Mouse (Mus musculus): ENCODE data around the gene Nsf. TPM values are rescaled to one million over a fixed set of nuclear protein-coding genes. Genes with fewer than 3 reads are reported as not detected.
A peak's percentile ranks its signal among the peaks of the same experiment; 100 is the strongest.

Gene Nsf
- polyA plus RNA-seq, 1 experiment from 2014 or later, result 45.8 TPM

DNA sequence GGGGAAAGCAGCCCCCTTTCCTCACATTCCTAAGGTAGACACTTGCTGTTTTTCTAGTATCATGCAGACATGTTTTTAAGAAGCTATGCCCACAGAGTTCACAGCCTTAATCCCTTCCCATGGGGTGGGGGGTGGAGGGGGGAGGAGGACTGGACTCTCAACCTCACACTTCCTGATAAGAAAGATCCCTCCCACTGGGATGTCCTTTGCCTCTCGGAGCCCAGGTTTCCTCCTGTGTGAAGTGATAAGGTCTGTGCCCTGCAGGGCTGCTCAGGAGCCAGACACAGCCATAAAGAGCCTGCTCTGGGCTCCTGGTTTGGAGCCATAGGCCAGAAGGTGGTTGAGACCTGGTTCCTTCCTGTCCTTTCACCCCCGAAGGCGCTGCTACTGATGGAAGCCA, 139.0 kb downstream of the Nsf start:
- H3K9me3 ChIP-seq (ENCODE audit: control insufficient read depth, low read length), result no peaks in the 10 kb centered on the region
- H3K4me2 ChIP-seq (ENCODE audit: low read depth, low read length), result no peak overlapping the region
- no peak overlapping the region for H3K4me3 ChIP-seq (ENCODE audit: low read length)
- WGBS, result 24% methylated on average over 3 of the region's 3 CpGs
- H3K9ac ChIP-seq (ENCODE audit: low read depth, low read length), result no peak overlapping the region
- peak; percentile 90 for ATAC-seq
- no peak overlapping the region for H3K27ac ChIP-seq (ENCODE audit: low read length)
- peaks cover 5% of the 10 kb centered on the region; the same call in 1 of the 2 replicates for H3K4me1 ChIP-seq (ENCODE audit: control insufficient read depth, insufficient read depth, low read length)
- H3K27me3 ChIP-seq (replicated peaks; ENCODE audit: control insufficient read depth, insufficient read depth, low read length), result peaks cover 28% of the 10 kb centered on the region
- no peaks in the 10 kb centered on the region for H3K36me3 ChIP-seq (ENCODE audit: control insufficient read depth, insufficient read depth, low read length)

DNA sequence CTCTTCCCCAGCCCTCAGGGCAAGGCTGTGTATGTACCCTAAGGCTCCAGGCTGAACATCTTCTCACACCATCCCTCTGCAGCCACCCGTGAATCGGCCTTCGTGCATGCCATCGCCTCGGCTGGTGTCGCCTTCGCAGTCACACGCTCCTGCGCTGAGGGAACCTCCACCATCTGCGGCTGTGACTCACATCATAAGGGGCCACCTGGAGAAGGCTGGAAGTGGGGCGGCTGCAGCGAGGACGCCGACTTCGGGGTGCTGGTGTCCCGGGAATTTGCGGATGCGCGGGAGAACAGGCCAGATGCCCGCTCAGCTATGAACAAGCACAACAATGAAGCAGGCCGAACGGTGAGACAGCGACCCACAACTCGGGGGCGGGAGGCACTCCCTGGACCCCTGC, 142.6 kb downstream of the Nsf start:
- H3K27ac ChIP-seq (ENCODE audit: low read length), result no peak overlapping the region
- H3K4me3 ChIP-seq (ENCODE audit: low read length), result no peak overlapping the region
- no peaks in the 10 kb centered on the region for H3K9me3 ChIP-seq (ENCODE audit: control insufficient read depth, low read length)
- 73% methylated on average over 25 of the region's 25 CpGs for WGBS
- H3K4me1 ChIP-seq (ENCODE audit: control insufficient read depth, insufficient read depth, low read length), result peaks cover 13% of the 10 kb centered on the region; the same call in 1 of the 2 replicates
- H3K36me3 ChIP-seq (ENCODE audit: control insufficient read depth, insufficient read depth, low read length), result no peaks in the 10 kb centered on the region
- ATAC-seq, result no peak
- peaks cover 57% of the 10 kb centered on the region for H3K27me3 ChIP-seq (replicated peaks; ENCODE audit: control insufficient read depth, insufficient read depth, low read length)
- no peak overlapping the region for H3K9ac ChIP-seq (ENCODE audit: low read depth, low read length)
- no peak overlapping the region for H3K4me2 ChIP-seq (ENCODE audit: low read depth, low read length)

DNA sequence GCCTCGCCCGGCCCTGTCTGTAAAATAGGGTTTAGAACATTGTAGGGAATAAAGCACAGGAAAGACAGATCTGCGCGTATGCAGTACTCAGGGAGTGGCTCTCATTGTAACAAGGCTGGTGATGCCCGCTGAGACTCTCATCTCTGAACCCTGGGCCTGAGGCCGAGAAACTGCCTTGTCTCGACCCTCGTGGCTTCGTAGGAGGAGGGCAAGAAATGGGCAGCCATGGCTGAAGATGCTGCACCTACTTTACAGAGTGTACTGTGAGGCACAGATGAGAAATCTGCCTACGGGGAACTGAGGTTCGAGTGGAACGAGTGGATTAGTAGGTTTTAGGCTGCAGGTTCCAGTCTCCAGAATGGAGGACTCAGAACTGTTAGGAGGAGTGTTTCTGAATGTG, 143.2 kb downstream of the Nsf start:
- Histone ChIP-seq H3K4me1 (ENCODE audit: control insufficient read depth, insufficient read depth, low read length) (peaks cover 13% of the 10 kb centered on the region; the same call in 1 of the 2 replicates), H3K9ac (ENCODE audit: low read depth, low read length) (peak overlapping the region; percentile 61; the same call in 1 of the 2 replicates), H3K27me3 (replicated peaks; ENCODE audit: control insufficient read depth, insufficient read depth, low read length) (peaks cover 57% of the 10 kb centered on the region), H3K4me2 (ENCODE audit: low read depth, low read length) (peak overlapping the region; percentile 99), H3K27ac (ENCODE audit: low read length) (no peak overlapping the region), H3K4me3 (ENCODE audit: low read length) (peak overlapping the region; percentile 63), H3K9me3 (ENCODE audit: control insufficient read depth, low read length) (no peaks in the 10 kb centered on the region), H3K36me3 (ENCODE audit: control insufficient read depth, insufficient read depth, low read length) (no peaks in the 10 kb centered on the region)
- WGBS, result 28% methylated on average over 12 of the region's 12 CpGs
- no peak for ATAC-seq

DNA sequence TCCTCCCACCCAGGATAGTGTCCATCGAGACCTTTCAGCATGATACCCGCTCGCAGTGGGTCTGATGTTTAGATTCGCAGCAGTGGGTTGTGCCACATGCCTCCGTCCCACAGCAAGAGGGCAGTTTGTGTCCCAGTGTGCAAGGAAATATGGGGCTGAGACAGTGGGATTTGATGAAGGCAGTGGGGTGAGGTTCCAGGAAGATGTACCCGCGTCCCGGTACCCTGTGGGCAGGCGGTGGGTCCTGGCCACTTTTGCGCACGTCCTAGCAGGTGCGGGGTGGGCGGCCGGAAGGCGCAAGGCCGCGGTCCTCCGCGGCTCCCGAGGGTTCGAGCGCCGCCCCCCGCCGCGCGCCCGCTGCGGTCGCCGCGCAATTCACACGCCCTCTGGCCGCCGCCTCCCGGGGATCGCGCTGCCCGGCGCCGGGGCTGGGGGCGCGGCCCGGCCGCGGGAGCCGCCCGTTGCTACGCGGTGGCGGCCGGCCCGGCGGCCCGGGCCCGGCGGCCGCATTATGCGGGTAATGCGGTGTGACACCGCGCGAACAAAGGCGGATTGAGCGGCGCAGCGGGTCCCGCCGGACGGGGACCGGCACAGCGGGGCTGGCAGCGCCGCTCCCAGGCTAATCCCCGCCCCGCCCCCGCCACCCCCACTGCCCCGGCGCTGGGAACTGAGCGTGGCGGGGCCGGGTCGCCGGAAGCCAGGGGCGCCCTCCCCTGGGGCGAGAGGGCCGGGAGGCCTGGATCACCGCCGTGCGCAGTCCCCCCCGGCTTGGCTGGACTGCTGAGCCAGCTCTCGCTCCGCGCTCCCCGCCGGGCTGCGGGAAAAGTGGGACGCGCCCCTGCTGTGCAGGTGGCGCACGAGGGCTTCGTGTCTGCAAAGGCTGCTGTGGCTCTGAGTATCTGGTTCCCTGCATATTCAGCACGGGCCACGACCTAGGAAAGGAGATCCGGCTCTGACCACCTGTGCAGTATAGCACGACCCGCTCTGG, 144.0 kb downstream of the Nsf start:
- peak overlapping the region; percentile 61 for H3K9ac ChIP-seq (ENCODE audit: low read depth, low read length)
- H3K27ac ChIP-seq (ENCODE audit: low read length), result no peak overlapping the region
- H3K4me1 ChIP-seq (ENCODE audit: control insufficient read depth, insufficient read depth, low read length), result peaks cover 13% of the 10 kb centered on the region; the same call in 1 of the 2 replicates
- no peaks in the 10 kb centered on the region for H3K36me3 ChIP-seq (ENCODE audit: control insufficient read depth, insufficient read depth, low read length)
- peaks cover 6% of the 10 kb centered on the region for H3K9me3 ChIP-seq (ENCODE audit: control insufficient read depth, low read length)
- H3K4me2 ChIP-seq (ENCODE audit: low read depth, low read length), result peak overlapping the region; percentile 99
- ATAC-seq, result peak; percentile 39
- WGBS, result under 1% methylated on average over 101 of the region's 107 CpGs
- H3K4me3 ChIP-seq (ENCODE audit: low read length), result peak overlapping the region; percentile 63
- peaks cover 57% of the 10 kb centered on the region for H3K27me3 ChIP-seq (replicated peaks; ENCODE audit: control insufficient read depth, insufficient read depth, low read length)

DNA sequence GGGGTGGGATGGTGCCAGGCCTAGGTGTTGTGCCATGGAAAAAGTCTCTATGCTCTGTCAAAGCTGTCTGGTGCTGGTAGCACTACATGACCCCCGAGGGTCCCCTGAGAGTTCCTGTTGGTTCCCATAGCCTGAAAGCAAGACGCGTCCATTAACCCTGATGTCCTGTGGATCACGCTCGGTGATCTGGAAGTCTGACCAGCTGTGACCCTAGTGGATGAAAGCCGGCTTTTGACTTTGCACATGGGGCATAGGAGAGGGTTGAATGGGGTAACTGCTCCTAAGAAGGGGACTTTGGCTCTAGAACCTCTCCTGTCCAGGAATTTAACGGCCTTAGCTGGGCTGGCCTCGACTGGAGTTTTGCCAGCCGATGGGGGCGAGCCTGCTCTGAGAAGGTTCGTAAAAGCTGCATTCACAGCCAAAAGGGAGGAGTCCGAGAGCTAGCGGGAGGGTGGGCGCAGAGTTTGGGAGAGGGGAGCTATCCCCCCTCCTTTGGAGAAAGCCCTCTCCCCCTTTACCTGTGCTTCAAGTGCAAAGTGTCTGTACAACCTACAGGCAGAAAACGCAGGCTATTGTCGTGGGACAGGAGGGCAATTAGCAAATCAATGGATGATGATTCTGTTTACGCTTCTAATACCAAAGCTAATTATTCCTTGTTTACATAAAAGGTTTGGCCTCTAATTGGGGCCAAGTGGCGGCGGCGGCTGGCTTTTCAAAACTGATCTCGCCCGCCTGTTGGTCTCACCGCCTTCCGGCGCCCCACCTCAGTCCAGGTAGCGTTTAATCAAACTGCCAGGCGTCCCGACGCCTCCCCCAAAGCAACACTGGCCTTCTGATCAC, 144.9 kb downstream of the Nsf start:
- no peak for ATAC-seq
- 8% methylated on average over 29 of the region's 29 CpGs for whole genome bisulfite sequencing

DNA sequence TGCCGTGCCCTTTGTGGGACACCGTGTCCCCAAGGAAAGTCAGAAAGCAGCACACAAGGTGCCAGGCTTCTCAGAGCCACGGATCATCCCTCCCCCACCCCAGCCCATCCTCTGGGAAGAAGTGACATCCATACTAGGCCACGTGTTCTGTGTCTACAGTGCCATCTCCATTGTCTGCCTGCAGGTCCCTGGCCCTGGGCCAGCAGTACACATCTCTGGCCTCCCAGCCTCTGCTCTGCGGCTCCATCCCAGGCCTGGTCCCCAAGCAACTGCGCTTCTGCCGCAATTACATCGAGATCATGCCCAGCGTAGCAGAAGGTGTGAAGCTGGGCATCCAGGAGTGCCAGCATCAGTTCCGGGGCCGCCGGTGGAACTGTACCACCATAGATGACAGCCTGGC, 145.9 kb downstream of the Nsf start:
- H3K9me3 ChIP-seq (ENCODE audit: control insufficient read depth, low read length), result peaks cover 8% of the 10 kb centered on the region
- ATAC-seq, result no peak
- peaks cover 13% of the 10 kb centered on the region; the same call in 1 of the 2 replicates for H3K4me1 ChIP-seq (ENCODE audit: control insufficient read depth, insufficient read depth, low read length)
- H3K4me3 ChIP-seq (ENCODE audit: low read length), result no peak overlapping the region
- H3K4me2 ChIP-seq (ENCODE audit: low read depth, low read length), result no peak overlapping the region
- no peak overlapping the region for H3K27ac ChIP-seq (ENCODE audit: low read length)
- no peak overlapping the region for H3K9ac ChIP-seq (ENCODE audit: low read depth, low read length)
- H3K36me3 ChIP-seq (ENCODE audit: control insufficient read depth, insufficient read depth, low read length), result no peaks in the 10 kb centered on the region
- 39% methylated on average over 12 of the region's 12 CpGs for WGBS
- peaks cover 56% of the 10 kb centered on the region for H3K27me3 ChIP-seq (replicated peaks; ENCODE audit: control insufficient read depth, insufficient read depth, low read length)

More for the DNA sequence above, 144.9 kb downstream of the Nsf start:
- H3K36me3 ChIP-seq (ENCODE audit: control insufficient read depth, insufficient read depth, low read length), result no peaks in the 10 kb centered on the region
- peak overlapping the region; percentile 99 for H3K4me2 ChIP-seq (ENCODE audit: low read depth, low read length)
- peaks cover 57% of the 10 kb centered on the region for H3K27me3 ChIP-seq (replicated peaks; ENCODE audit: control insufficient read depth, insufficient read depth, low read length)
- H3K9me3 ChIP-seq (ENCODE audit: control insufficient read depth, low read length), result peaks cover 8% of the 10 kb centered on the region
- peaks cover 13% of the 10 kb centered on the region; the same call in 1 of the 2 replicates for H3K4me1 ChIP-seq (ENCODE audit: control insufficient read depth, insufficient read depth, low read length)
- H3K27ac ChIP-seq (ENCODE audit: low read length), result no peak overlapping the region
- peak overlapping the region; percentile 63 for H3K4me3 ChIP-seq (ENCODE audit: low read length)
- no peak overlapping the region for H3K9ac ChIP-seq (ENCODE audit: low read depth, low read length)

DNA sequence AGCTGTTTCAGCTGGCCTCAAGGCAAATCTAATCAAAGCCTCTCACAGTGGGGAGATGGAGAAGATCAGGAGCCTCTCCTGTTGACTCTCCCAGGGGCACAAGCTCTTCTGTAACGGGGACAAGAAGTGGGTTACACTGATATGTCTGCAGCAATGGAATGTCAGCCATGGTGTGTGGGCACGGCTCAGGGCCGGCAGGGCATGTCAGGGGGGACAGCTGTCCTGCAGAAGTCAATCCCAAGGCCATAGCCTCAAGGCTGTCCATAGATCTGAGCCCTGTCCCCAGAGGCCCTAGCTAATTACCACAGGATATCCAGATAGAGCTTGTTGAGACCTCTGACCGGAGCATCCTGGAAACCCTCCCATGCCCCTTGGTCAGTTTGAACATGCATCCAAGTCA, 149.1 kb downstream of the Nsf start:
- Histone ChIP-seq H3K4me3 (ENCODE audit: low read length) (no peak overlapping the region), H3K36me3 (ENCODE audit: control insufficient read depth, insufficient read depth, low read length) (no peaks in the 10 kb centered on the region), H3K4me2 (ENCODE audit: low read depth, low read length) (no peak overlapping the region), H3K27ac (ENCODE audit: low read length) (no peak overlapping the region), H3K9ac (ENCODE audit: low read depth, low read length) (no peak overlapping the region), H3K9me3 (ENCODE audit: control insufficient read depth, low read length) (peaks cover 8% of the 10 kb centered on the region), H3K4me1 (ENCODE audit: control insufficient read depth, insufficient read depth, low read length) (peaks cover 8% of the 10 kb centered on the region; the same call in 1 of the 2 replicates), H3K27me3 (replicated peaks; ENCODE audit: control insufficient read depth, insufficient read depth, low read length) (peaks cover 29% of the 10 kb centered on the region)
- no peak for ATAC-seq
- 73% methylated on average over 4 of the region's 4 CpGs for WGBS

DNA sequence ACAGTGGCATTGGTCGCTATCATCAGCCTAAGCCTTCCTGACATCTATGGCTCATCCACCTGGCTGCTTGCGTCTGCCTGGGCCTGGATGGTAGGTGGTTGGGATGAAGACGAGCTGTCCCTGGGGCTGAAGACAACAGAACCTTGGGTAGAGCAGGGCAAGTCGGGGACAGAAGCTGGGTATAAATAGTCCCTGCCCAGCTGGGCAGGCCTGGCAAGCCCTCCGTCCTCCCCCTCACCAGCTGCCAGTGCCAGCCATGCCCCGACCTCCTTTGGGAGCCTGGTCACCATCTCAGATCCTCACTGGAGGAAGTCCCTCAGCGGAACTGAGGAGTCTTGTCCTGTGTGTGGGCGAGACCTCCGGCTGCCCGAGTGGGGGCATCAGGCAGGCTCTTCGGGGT, 149.7 kb downstream of the Nsf start:
- peaks cover 8% of the 10 kb centered on the region for H3K9me3 ChIP-seq (ENCODE audit: control insufficient read depth, low read length)
- WGBS, result 84% methylated on average over 11 of the region's 11 CpGs
- ATAC-seq, result no peak
- peaks cover 2% of the 10 kb centered on the region; the same call in 1 of the 2 replicates for H3K4me1 ChIP-seq (ENCODE audit: control insufficient read depth, insufficient read depth, low read length)
- no peak overlapping the region for H3K9ac ChIP-seq (ENCODE audit: low read depth, low read length)
- no peak overlapping the region for H3K4me3 ChIP-seq (ENCODE audit: low read length)
- no peak overlapping the region for H3K4me2 ChIP-seq (ENCODE audit: low read depth, low read length)
- H3K27me3 ChIP-seq (replicated peaks; ENCODE audit: control insufficient read depth, insufficient read depth, low read length), result peaks cover 22% of the 10 kb centered on the region
- no peaks in the 10 kb centered on the region for H3K36me3 ChIP-seq (ENCODE audit: control insufficient read depth, insufficient read depth, low read length)
- no peak overlapping the region for H3K27ac ChIP-seq (ENCODE audit: low read length)

DNA sequence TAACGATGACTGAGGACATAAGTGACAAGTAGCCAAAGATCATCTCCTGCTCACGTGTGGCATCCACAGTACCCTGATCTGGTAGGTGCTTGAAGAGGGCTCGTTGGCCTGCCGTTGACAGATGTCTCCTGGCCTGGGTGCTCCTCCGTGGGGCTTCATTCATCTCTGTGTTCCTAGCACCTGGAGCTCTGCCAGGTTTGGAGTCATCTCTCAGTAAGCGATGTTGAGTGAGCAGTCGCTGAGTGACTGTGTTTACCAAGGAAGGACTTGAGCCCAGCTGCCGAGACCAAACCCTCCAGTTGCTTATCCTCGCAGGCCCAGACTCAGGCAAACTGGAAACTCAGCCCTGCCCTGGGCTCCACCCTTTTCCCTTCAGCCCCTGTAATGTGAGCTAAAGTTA, 152.7 kb downstream of the Nsf start:
- no peak overlapping the region for H3K27ac ChIP-seq (ENCODE audit: low read length)
- 43% methylated on average over 9 of the region's 9 CpGs for WGBS
- H3K4me2 ChIP-seq (ENCODE audit: low read depth, low read length), result no peak overlapping the region
- no peaks in the 10 kb centered on the region for H3K36me3 ChIP-seq (ENCODE audit: control insufficient read depth, insufficient read depth, low read length)
- no peak overlapping the region for H3K4me3 ChIP-seq (ENCODE audit: low read length)
- peaks cover 8% of the 10 kb centered on the region for H3K9me3 ChIP-seq (ENCODE audit: control insufficient read depth, low read length)
- no peaks in the 10 kb centered on the region for H3K4me1 ChIP-seq (ENCODE audit: control insufficient read depth, insufficient read depth, low read length)
- 0 out of 2 replicates have a peak, but pooled peaks have one; percentile 60 for ATAC-seq
- H3K9ac ChIP-seq (ENCODE audit: low read depth, low read length), result no peak overlapping the region
- 0 out of 2 replicates have a peak, but pooled peaks cover 5% of the 10 kb centered on the region for H3K27me3 ChIP-seq (replicated peaks; ENCODE audit: control insufficient read depth, insufficient read depth, low read length)
